Mouse (Mus musculus): ENCODE data around the gene Ssu72. TPM values are rescaled to one million over a fixed set of nuclear protein-coding genes. Genes with fewer than 3 reads are reported as not detected.

Ssu72 gene
- total and polyA plus RNA-seq, 3 experiments, result 160 to 245 (median 169) TPM

DNA sequence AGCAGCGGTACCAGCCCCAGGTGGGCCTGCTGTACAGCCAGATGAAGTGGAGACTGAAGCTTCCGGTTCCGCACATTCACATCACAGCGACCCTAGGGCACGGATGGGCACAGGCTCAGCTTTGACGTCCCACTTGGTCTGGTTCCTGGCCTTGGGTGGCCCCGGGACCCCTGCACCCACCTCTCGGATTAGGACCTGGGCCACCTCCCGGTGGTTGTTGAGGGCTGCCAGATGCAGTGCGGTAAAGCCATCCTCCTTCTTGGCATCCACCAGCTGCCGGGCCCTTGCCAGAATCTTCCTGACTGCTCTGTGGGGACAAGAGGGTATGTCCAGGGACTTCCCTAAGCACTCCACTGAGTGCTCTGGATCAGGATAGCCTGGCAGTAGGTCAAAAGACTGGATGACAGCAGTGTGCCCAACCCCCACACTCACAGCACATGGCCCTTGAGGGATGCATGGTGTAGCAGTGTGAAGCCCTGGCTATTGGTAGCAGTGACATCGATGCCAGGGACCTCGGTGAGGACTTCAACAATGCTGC is 48.3 kb upstream of the Ssu72 start:
- TF ChIP-seq CHD2 (IDR thresholded peaks at IDR 0.05; ENCODE audit: low read length), result no peak
- no peak for TF ChIP-seq SIN3A (IDR thresholded peaks at IDR 0.05; ENCODE audit: low read length)
- TF ChIP-seq POLR2A (IDR thresholded peaks at IDR 0.05; ENCODE audit: low read depth, low read length), result no peak
- Histone ChIP-seq H3K4me1 (ENCODE audit: control insufficient read depth in 1 of 2, insufficient read depth in 2 of 2) (peaks cover 3 to 5% of the 10 kb centered on the region in 2 experiments; a peak in 3 of 4 replicates), H3K9ac (ENCODE audit: insufficient read depth, low read depth) (no peak overlapping the region), H3K79me2 (replicated peaks; ENCODE audit: control insufficient read depth, extremely low read depth, insufficient read depth, poor library complexity, severe bottlenecking) (no peaks in the 10 kb centered on the region), H3K27me3 (replicated peaks) (no peaks in the 10 kb centered on the region), H3K4me3 (replicated peaks in 1 of 3; ENCODE audit: low read depth in 2 of 3, low read length in 2 of 3, poor library complexity in 1 of 3) (no peak overlapping the region), H3K4me2 (ENCODE audit: insufficient read depth, low read depth, poor library complexity, severe bottlenecking) (no peak overlapping the region), H3K27ac (ENCODE audit: insufficient read depth, low read depth) (no peak overlapping the region), H3K36me3 (replicated peaks in 1 of 2; ENCODE audit: control insufficient read depth in 1 of 2, insufficient read depth in 1 of 2, low read length in 1 of 2) (peaks cover 94 to 99% of the 10 kb centered on the region in 2 experiments), H3K9me3 (replicated peaks; ENCODE audit: low read length) (no peaks in the 10 kb centered on the region)
- in situ Hi-C loops (cut with MboI; ENCODE audit: low pct_ligation_motif_present, low pct_unique_long_range_greater_than_20kb, low sequenced_read_pairs), result no loop called here
- DNase-seq (ENCODE audit: extremely low read depth), result no peak
- dilution Hi-C loops (cut with MboI; ENCODE audit: extremely low pct_ligation_motif_present, extremely low pct_unique_long_range_greater_than_20kb, low sequenced_read_pairs), result no loop called here

DNA sequence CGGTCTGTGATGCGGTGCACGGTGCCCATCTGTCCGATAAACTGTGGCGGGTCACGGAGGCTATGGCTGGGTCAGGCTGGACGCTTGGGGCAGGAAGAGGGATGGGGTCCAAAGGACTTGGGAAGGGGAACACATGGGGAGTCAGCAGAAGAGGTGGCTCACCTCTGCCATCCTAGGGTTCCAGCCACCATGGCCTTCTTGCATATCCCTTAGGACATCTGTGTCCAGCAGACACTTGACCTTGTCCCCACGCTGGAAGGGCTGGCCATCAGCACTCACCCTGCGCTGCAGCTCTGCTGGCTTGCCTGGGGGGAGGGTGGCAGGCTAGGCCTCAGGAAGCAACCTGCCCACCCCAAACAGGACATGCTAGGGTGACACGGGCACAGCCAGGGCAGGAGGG is 45.6 kb upstream of the Ssu72 start:
- in situ Hi-C loops (cut with MboI; ENCODE audit: low pct_ligation_motif_present, low pct_unique_long_range_greater_than_20kb, low sequenced_read_pairs), result no loop called here
- DNase-seq (ENCODE audit: extremely low read depth), result no peak
- H3K79me2 ChIP-seq (replicated peaks; ENCODE audit: control insufficient read depth, extremely low read depth, insufficient read depth, poor library complexity, severe bottlenecking), result no peaks in the 10 kb centered on the region
- H3K4me3 ChIP-seq (replicated peaks in 1 of 3; ENCODE audit: low read depth in 2 of 3, low read length in 2 of 3, poor library complexity in 1 of 3), result no peak overlapping the region
- no peaks in the 10 kb centered on the region for H3K9me3 ChIP-seq (replicated peaks; ENCODE audit: low read length)
- H3K9ac ChIP-seq (ENCODE audit: insufficient read depth, low read depth), result no peak overlapping the region
- H3K27ac ChIP-seq (ENCODE audit: insufficient read depth, low read depth), result no peak overlapping the region; the same call in 1 of the 2 replicates
- no peaks in the 10 kb centered on the region for H3K27me3 ChIP-seq (replicated peaks)
- TF ChIP-seq POLR2AphosphoS2 (IDR thresholded peaks at IDR 0.05; ENCODE audit: low read depth, low read length), result no peak
- no peak for TF ChIP-seq TCF12 (IDR thresholded peaks at IDR 0.05; ENCODE audit: low read depth, low read length)
- TF ChIP-seq ZMIZ1 (IDR thresholded peaks at IDR 0.05; ENCODE audit: low read depth, low read length), result no peak
- TF ChIP-seq BHLHE40 (IDR thresholded peaks at IDR 0.05; ENCODE audit: low read depth, low read length), result no peak
- TF ChIP-seq HCFC1 (IDR thresholded peaks at IDR 0.05; ENCODE audit: low read depth, low read length), result no peak
- no peak for TF ChIP-seq USF1 (IDR thresholded peaks at IDR 0.05; ENCODE audit: low read depth, low read length)
- no peak for TF ChIP-seq JUN (IDR thresholded peaks at IDR 0.05; ENCODE audit: insufficient read depth, low read depth, low read length)
- TF ChIP-seq ETS1 (conservative IDR thresholded peaks at IDR 0.05; ENCODE audit: low read depth, low read length), result no peak
- TF ChIP-seq ZC3H11A (IDR thresholded peaks at IDR 0.05; ENCODE audit: low read depth, low read length), result no peak
- no peak for TF ChIP-seq ZNF384 (IDR thresholded peaks at IDR 0.05; ENCODE audit: low read depth, low read length)
- no peak for TF ChIP-seq GABPA (IDR thresholded peaks at IDR 0.05; ENCODE audit: insufficient replicate concordance, low read depth, low read length)
- no peak for TF ChIP-seq MAFK (IDR thresholded peaks at IDR 0.05; ENCODE audit: insufficient replicate concordance, low read length)
- no peak for TF ChIP-seq KAT2A (IDR thresholded peaks at IDR 0.05; ENCODE audit: insufficient replicate concordance, low read length)
- no peak for TF ChIP-seq SMC3 (IDR thresholded peaks at IDR 0.05; ENCODE audit: low read depth, low read length)
- no peak for TF ChIP-seq E2F4 (IDR thresholded peaks at IDR 0.05; ENCODE audit: insufficient replicate concordance, low read depth, low read length)
- no peak for TF ChIP-seq MXI1 (IDR thresholded peaks at IDR 0.05; ENCODE audit: low read depth, low read length)
- TF ChIP-seq MYC (IDR thresholded peaks at IDR 0.05; ENCODE audit: low read depth, low read length), result no peak
- TF ChIP-seq CHD2 (IDR thresholded peaks at IDR 0.05; ENCODE audit: low read length), result no peak
- no peak for TF ChIP-seq RCOR1 (conservative IDR thresholded peaks at IDR 0.05; ENCODE audit: low read depth, low read length)
- TF ChIP-seq POLR2A (IDR thresholded peaks at IDR 0.05; ENCODE audit: low read depth, low read length), result no peak
- H3K36me3 ChIP-seq (replicated peaks in 1 of 2; ENCODE audit: control insufficient read depth in 1 of 2, insufficient read depth in 1 of 2, low read length in 1 of 2), result peaks cover 75 to 95% of the 10 kb centered on the region in 2 experiments
- dilution Hi-C loops (cut with MboI; ENCODE audit: extremely low pct_ligation_motif_present, extremely low pct_unique_long_range_greater_than_20kb, low sequenced_read_pairs), result no loop called here
- H3K4me1 ChIP-seq (ENCODE audit: control insufficient read depth in 1 of 2, insufficient read depth in 2 of 2), result peaks cover 3 to 5% of the 10 kb centered on the region in 2 experiments; a peak in 3 of 4 replicates
- no peak overlapping the region for H3K4me2 ChIP-seq (ENCODE audit: insufficient read depth, low read depth, poor library complexity, severe bottlenecking)
